ENCODE assay signal across 8 mouse cellular contexts in the genomic region with DNA sequence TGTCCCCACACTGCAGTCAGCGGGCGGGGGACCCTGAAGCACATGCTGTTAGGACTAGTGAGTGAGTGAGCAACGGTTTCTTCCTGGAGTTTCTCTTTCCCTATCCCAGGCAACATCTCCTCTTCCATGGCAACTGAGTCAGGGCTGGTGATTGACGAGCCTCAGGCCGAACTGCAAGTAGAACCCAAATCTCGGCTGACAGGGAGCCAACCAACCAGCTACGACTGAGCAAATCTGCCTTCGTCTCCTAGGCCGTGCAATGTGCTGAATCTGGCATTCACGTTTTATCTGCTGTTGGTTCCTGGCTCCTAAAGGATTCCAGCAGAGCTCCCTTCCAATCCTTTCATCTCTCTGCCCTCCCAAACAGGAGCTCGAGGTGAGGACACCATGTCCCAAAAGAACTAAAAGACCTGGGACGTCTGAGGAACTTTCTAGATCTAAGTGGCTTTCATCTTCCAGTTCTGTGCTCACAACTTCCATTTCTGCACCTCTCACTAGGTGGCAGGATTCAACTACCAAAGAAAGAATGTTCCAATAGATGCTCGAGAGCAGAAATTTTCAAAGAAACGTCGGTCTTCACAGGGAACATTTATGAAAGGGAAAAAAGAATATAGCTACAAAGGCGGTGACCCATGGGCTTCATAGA. TPM values are rescaled to one million over a fixed set of nuclear protein-coding genes. Genes with fewer than 3 reads are reported as not detected.
DNase-seq lines count a peak whose midpoint lies in the region; ATAC-seq and TF ChIP-seq lines count a peak whose summit lies in the region.

No protein-coding gene starts in this region.

- no peaks in the 10 kb centered on the region for H3K27me3 ChIP-seq in forebrain, postnatal 0 days (ENCODE audit: insufficient read depth, low read length)
- H3K27me3 ChIP-seq in kidney, adult 2 months (replicated peaks; ENCODE audit: control insufficient read depth, insufficient read depth, low read length) = no peaks in the 10 kb centered on the region

- H3K9ac ChIP-seq in forebrain, postnatal 0 days = no peak overlapping the region

- peak; percentile 24 for DNase-seq in ovary, postnatal 14 days (ENCODE audit: low spot score)
- DNase-seq in ovary, postnatal 36 days (ENCODE audit: low spot score) = no peak
- peak; percentile 37 for DNase-seq in ZHBTc4 (ENCODE audit: low read depth, low spot score)
- peak; percentile 73 for DNase-seq in forebrain, postnatal 0 days
- DNase-seq in kidney, adult 2 months = peak; percentile 60
- peak; percentile 10 to 33 for DNase-seq in left cerebral cortex, postnatal 36 days (ENCODE audit: low spot score in 2 of 2)
- DNase-seq in retina, postnatal 7 days (ENCODE audit: low read depth, low spot score) = peak; percentile 19

- no peak overlapping the region for H3K4me3 ChIP-seq in forebrain, postnatal 0 days (ENCODE audit: low read depth, low read length)
- no peak overlapping the region for H3K4me3 ChIP-seq in kidney, adult 2 months (ENCODE audit: insufficient read depth, low read depth, low read length)

- H3K4me2 ChIP-seq in forebrain, postnatal 0 days (ENCODE audit: low read depth) = no peak overlapping the region

- WGBS in forebrain, postnatal 0 days = 42% methylated on average over 16 of the region's 16 CpGs
- 41% methylated on average over 16 of the region's 16 CpGs for WGBS in kidney, adult 2 months

- H3K4me1 ChIP-seq in forebrain, postnatal 0 days (ENCODE audit: insufficient read depth) = no peaks in the 10 kb centered on the region
- 0 out of 2 replicates have a peak, but pooled peaks cover 3% of the 10 kb centered on the region for H3K4me1 ChIP-seq in kidney, adult 2 months (ENCODE audit: control insufficient read depth, insufficient read depth, low read length)

- peak; percentile 46 for ATAC-seq in forebrain, postnatal 0 days
- no peak for ATAC-seq in erythroid progenitor cell, adult 5-6 weeks (replicated peaks; ENCODE audit: low FRiP score, poor library complexity, severe bottlenecking)

- intact Hi-C loops in left cerebral cortex, postnatal 36 days (cut with DNase I) = loop anchor here (1.0 to 10.0 kb wide), 3 partner anchors 66 to 120 kb away; no protein-coding TSS in a partner anchor

- no peaks in the 10 kb centered on the region for H3K9me3 ChIP-seq in forebrain, postnatal 0 days (ENCODE audit: low read length)

- no peak overlapping the region for H3K27ac ChIP-seq in forebrain, postnatal 0 days (ENCODE audit: low read depth, low read length)
- no peak overlapping the region for H3K27ac ChIP-seq in kidney, adult 2 months (ENCODE audit: insufficient read depth, low read depth, low read length)

- peak; percentile 72 for TF ChIP-seq CTCF in forebrain, postnatal 0 days (IDR thresholded peaks at IDR 0.05; ENCODE audit: low read depth)
- peak; percentile 20; the same call in 1 of the 2 replicates for TF ChIP-seq CTCF in kidney, adult 2 months (conservative IDR thresholded peaks at IDR 0.05; ENCODE audit: insufficient read depth, insufficient read length, low read depth, low read length)

- no peak for TF ChIP-seq POLR2A in kidney, adult 2 months (IDR thresholded peaks at IDR 0.05; ENCODE audit: low read depth, low read length)

- H3K36me3 ChIP-seq in forebrain, postnatal 0 days (ENCODE audit: insufficient read depth) = no peaks in the 10 kb centered on the region
- no peaks in the 10 kb centered on the region for H3K36me3 ChIP-seq in kidney, adult 2 months (ENCODE audit: control insufficient read depth, insufficient read depth, low read length)

RNA-seq across cellular contexts. Expression of a gene that starts 1.6 kb away (rescaled TPM):
- 0.54 and 1.6 TPM in 2 replicates for total RNA-seq in forebrain, postnatal 0 days (2014; rRNA removed)
- polyA plus RNA-seq in forebrain, postnatal 0 days (2015; fragmentation: Nextera tagmentation; extraction: Ambion mirVana) = 1.0 and 2.5 TPM in 2 replicates
- 5.2 and 5.4 TPM in 2 replicates for polyA plus RNA-seq in kidney, adult 2 months (2012; rRNA removed)
- total RNA-seq in left cerebral cortex, postnatal 36 days (2021) = 1 to 10 TPM; 2.9 to 3.2 TPM
- total RNA-seq in erythroid progenitor cell, adult 5-6 weeks (2015; ENCODE audit: low replicate concordance) = under 0.01 TPM in 1 of 2 replicates, not detected in the other
- 0.15 TPM in 1 of 2 replicates, not detected in the other for total RNA-seq in erythroid progenitor cell, adult 5-6 weeks (2017; ENCODE audit: low replicate concordance)

RNA-seq across cellular contexts. Expression of a gene that starts 32.9 kb away (rescaled TPM):
- total RNA-seq in forebrain, postnatal 0 days (2014; rRNA removed) = 21.7 and 36.5 TPM in 2 replicates
- polyA plus RNA-seq in forebrain, postnatal 0 days (2015; fragmentation: Nextera tagmentation; extraction: Ambion mirVana) = 14.1 and 16.3 TPM in 2 replicates
- polyA plus RNA-seq in kidney, adult 2 months (2012; rRNA removed) = 20.8 and 21.1 TPM in 2 replicates
- 10 to 100 TPM; 10.5 to 10.9 TPM for total RNA-seq in left cerebral cortex, postnatal 36 days (2021)
- total RNA-seq in erythroid progenitor cell, adult 5-6 weeks (2015; ENCODE audit: low replicate concordance) = 4.2 and 33.2 TPM in 2 replicates
- 3.7 and 8.7 TPM in 2 replicates for total RNA-seq in erythroid progenitor cell, adult 5-6 weeks (2017; ENCODE audit: low replicate concordance)
